Mouse (Mus musculus): ENCODE data around the gene Ncapd2.

DNA sequence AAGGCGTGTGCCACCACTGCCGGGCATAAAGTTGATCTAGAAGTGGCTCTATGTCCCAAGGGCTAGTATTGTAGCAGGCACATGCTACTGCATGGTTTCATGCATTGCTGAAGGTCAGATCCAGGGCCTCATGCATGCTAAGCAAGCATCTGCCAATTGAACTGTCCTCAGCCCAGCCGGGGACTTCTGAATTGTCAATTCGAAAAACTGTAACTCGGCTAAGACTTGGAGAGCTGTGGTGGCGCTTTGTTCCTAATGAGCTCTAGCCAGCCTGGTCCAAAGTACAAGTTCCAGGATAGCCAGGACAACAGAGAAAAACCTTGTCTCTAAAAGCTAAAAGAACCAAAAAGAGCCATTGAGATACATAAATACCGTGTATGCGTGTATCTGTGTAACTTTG is 72.1 kb downstream of the Ncapd2 start:
- TF ChIP-seq CTCF (IDR thresholded peaks at IDR 0.05), result no peak
- TF ChIP-seq EP300 (IDR thresholded peaks at IDR 0.05), result no peak
